Mouse (Mus musculus) lung, postnatal 10 days (tissue): ENCODE measurements at regions not wholly inside any gene's neighbourhood (a gene's known extent, or its start where the extent isn't known, plus 50 kb on each side); places are given as distances from the start of the nearest gene placed in this dataset.

Source experiments
- DNase-seq: peaks from one replicate; pipeline ENCODE4 v3.0.0; 2021

GRCm38 (mm10) chr15:25536451-25537334, 85.6 kb upstream of the Myo10 start:
- peak; percentile 68 for DNase-seq

- peak; percentile 67 for DNase-seq
Measured at GRCm38 (mm10) chr15:25539344-25540176, 82.8 kb upstream of the Myo10 start.

- no peak for DNase-seq
Measured at GRCm38 (mm10) chr15:25542382-25542781, 79.9 kb upstream of the Myo10 start.

- no peak for DNase-seq
Measured at GRCm38 (mm10) chr15:25546185-25546584, 76.1 kb upstream of the Myo10 start.

DNA sequence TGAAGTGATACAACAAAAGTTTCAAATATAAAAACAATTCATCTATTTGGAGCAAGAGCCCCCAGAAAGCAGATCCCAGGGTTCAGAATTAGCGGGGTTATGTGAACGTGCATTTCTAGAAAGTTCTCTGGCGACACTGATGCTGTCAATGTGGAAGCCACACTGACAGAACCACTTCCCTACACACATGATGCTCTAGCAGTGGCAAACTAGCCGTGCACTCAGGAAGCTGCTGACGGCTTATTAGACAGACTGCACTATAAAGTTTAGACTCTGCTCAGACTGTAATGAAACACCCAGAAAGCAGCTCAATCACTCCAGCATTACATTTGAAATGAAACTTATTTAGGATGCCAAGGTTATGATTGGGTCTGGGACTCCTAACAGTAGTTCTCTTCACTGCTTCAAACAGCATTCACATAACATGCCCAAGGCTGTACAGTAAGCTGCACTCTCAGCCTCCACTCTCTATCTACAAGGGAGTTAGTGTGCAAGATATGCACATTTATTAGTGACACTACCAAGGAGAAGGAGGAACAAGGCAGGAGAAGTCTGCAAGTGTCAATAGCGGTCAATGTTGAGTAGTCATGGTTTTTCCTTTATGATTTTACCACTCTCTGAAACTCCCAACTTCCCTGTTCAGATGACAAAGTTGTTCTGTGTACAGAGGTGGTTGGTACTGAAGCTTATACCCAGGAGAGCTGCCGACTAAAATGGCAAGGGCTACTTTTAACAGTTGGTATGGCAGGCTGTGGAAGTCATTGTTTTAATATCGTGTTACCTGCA, 71.9 kb upstream of the Myo10 start:
- DNase-seq: no peak

DNA sequence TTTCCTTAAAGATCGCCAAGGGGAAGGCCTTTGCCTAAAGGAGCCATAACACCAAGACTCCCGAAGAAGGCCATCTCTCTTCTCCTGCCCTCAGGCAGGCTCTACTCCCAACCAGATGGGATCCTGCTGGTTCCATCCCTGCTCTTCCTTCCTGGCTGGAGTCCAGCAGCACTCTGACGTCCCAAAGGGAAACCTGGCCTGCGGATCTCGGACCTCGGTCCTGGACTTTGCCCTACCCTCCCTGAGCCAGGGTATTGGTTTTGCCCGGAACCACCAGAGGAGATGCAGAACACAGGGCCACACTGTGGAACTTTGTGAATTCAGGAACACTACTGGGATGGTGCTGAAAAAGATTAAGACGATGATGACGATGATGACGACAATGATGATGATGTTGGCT, 67.4 kb upstream of the Myo10 start:
- DNase-seq: no peak

GRCm38 (mm10) chr15:25555852-25556251, 66.5 kb upstream of the Myo10 start:
- DNase-seq: no peak

DNA sequence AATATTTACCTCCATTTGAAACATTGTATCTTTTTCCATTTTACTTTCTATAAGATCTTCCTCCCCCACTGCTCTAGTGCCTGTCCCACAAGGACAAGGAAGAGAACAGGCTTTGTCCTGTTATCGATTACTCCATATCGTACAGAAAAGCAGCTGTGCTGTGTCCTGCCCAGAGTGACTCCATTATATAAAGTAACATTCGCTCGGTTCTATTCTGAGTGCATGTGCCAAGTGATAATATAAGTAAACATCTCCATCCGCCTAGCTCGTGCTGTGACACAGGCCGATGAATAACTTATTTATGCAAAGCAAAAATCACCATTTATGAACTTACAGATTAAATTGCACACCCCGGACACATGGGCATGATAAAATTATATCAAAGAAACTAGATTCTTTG, 64.8 kb upstream of the Myo10 start:
- no peak for DNase-seq

DNA sequence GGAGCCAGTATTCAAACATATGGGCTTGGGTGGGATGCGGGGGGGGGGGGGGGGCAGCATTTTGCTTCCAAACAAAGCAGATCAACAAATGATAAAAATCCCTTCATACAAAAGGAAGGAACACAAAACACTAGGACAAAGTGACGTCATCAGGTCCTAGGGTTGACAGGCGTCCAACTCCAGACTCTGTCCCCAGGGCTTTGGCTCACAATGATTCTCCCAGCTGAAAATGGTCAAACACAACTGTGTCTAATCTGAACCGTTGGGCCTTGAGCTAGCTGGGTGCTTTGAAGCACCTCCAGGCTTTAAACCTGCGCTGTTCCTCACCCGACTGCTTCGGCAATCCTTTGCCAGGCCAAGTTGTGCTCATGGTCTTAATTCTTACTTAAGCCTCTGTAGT, 64.1 kb upstream of the Myo10 start:
- peak; percentile 41 for DNase-seq

DNA sequence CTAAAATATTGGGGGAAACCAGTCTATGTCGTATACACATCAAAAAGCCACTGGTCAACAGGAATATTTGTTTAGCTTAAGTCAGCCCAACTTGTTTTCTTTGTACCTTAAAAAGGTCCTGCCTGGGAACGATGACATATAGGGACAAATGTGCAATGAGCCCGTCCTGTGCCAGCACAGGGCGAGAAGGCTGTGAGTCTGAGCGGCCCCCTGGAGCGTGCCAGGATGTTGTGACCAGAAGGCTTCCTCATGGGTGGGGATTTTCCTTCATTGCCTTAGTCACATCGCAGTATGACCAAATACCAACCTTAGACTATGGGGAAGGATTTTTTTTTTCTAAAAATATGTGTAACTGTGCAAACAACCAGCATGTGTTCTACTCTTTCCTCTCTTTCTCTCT, 58.7 kb upstream of the Myo10 start:
- no peak for DNase-seq

GRCm38 (mm10) chr15:25572495-25572894, 49.8 kb upstream of the Myo10 start:
- DNase-seq: no peak
